Mouse (Mus musculus) thymus, adult 2 months (tissue): ENCODE data around the gene Tbc1d14. TPM values are rescaled to one million over a fixed set of nuclear protein-coding genes. Genes with fewer than 3 reads are reported as not detected.

ENCODE experiments used
- DNase-seq: peaks from one replicate; pipeline ENCODE4 v3.0.0; 2021
- H3K27ac ChIP-seq: fragments of 200-500 bp; 2 replicates; pipeline ENCODE4 v1.5.1; 2012; ENCODE audit warnings: low read length, control low read depth; ENCODE audit not compliant: control insufficient read depth, insufficient read depth
- H3K27me3 ChIP-seq: fragments of 200-500 bp; 2 replicates; pipeline ENCODE4 v1.6.1; 2012; ENCODE audit warnings: mild to moderate bottlenecking, low read length, moderate library complexity, mixed read lengths; ENCODE audit not compliant: control insufficient read depth, insufficient read depth
- H3K36me3 ChIP-seq: fragments of 200-500 bp; 2 replicates; pipeline ENCODE4 v1.6.1; 2012; ENCODE audit warnings: mild to moderate bottlenecking, low read length, moderate library complexity; ENCODE audit not compliant: control insufficient read depth, insufficient read depth
- H3K4me1 ChIP-seq: fragments of 200-500 bp; replicated peaks from 2 replicates; pipeline ENCODE4 v1.6.1; 2012; ENCODE audit warnings: low read length; ENCODE audit not compliant: control insufficient read depth, insufficient read depth
- H3K4me3 ChIP-seq: fragments of 200-500 bp; 2 replicates; pipeline ENCODE4 v1.5.1; 2012; ENCODE audit warnings: mild to moderate bottlenecking, low read length, control low read depth, moderate library complexity; ENCODE audit not compliant: control insufficient read depth, insufficient read depth
- CTCF ChIP-seq: fragments of 200-500 bp; IDR thresholded peaks from 2 replicates; pipeline ENCODE4 v1.5.1; 2012; ENCODE audit warnings: mild to moderate bottlenecking, control low read depth, low read length, moderate library complexity, borderline replicate concordance; ENCODE audit not compliant: control insufficient read depth, poor library complexity, insufficient read depth; ENCODE audit errors: extremely low read depth
- POLR2A ChIP-seq: fragments of 200-500 bp; IDR thresholded peaks from 2 replicates; pipeline ENCODE4 v1.6.1; 2012; ENCODE audit warnings: mild to moderate bottlenecking, low read length, control low read depth, moderate library complexity; ENCODE audit not compliant: control insufficient read depth, poor library complexity, insufficient read depth; ENCODE audit errors: extremely low read depth
- WGBS: fragments of 180-500 bp; shearing (Covaris S2); methylation state at CpG from one replicate; pipeline ENCODE4 v1.1.7; 2018; 5-methylcytosine and 5-hydroxymethylcytosine counted together
- polyA plus RNA-seq: library from polyadenylated mRNA; depleted of rRNA; stranded (reverse); fragments of >200 nt; gene quantifications from 2 replicates; pipeline ENCODE4 v1.2.3, GENCODE M21; 2012; rRNA removed

Tbc1d14 gene
- polyA plus RNA-seq, 1 experiment = 48.6 TPM

- H3K4me3 ChIP-seq = no peak overlapping the region
- no peaks in the 10 kb centered on the region for H3K36me3 ChIP-seq
- no peaks in the 10 kb centered on the region for H3K27me3 ChIP-seq
- DNase-seq = peak; percentile 41
- WGBS = 19% methylated on average over 9 of the region's 9 CpGs
- TF ChIP-seq POLR2A (no peak), CTCF (no peak)
- peak overlapping the region; percentile 28; the same call in 1 of the 2 replicates for H3K27ac ChIP-seq
- H3K4me1 ChIP-seq = peaks cover 34% of the 10 kb centered on the region
These were observed 146.7 kb downstream of the Tbc1d14 start for GRCm38 (mm10) chr5:36446166-36446890.

GRCm38 (mm10) chr5:36445028-36445427, 148.0 kb downstream of the Tbc1d14 start:
- Histone ChIP-seq H3K27me3 (no peaks in the 10 kb centered on the region), H3K4me1 (peaks cover 30% of the 10 kb centered on the region)
- DNase-seq = no peak

DNA sequence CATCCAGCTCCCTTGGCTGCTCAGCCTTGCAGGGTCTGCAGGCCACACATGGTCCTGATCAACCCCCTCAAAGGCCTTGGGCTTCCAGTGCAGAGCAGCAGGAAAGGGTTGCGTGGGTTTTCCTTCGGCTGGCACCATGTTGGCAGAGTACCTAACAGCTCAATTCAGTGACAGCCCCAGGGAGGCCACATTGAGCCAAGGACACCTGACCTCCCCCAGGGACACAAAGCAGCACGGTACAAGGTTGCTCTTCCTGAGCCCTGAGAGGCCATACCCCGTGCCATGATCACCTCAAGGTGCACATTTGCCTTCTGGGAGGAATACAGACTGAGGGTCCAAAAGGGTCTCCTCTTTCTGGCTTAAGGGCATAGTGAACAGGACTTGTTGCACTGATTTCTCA, 148.5 kb downstream of the Tbc1d14 start:
- H3K4me1 ChIP-seq = peaks cover 30% of the 10 kb centered on the region
- no peak for TF ChIP-seq CTCF
- no peak for TF ChIP-seq POLR2A
- DNase-seq = no peak
- WGBS = 75% methylated on average over 4 of the region's 4 CpGs
- H3K36me3 ChIP-seq = no peaks in the 10 kb centered on the region
- no peaks in the 10 kb centered on the region for H3K27me3 ChIP-seq
- no peak overlapping the region for H3K27ac ChIP-seq
- no peak overlapping the region for H3K4me3 ChIP-seq

More at GRCm38 (mm10) chr5:36445028-36445427, 148.0 kb downstream of the Tbc1d14 start:
- WGBS = 43% methylated on average over 8 of the region's 8 CpGs
- Histone ChIP-seq H3K4me3 (no peak overlapping the region), H3K27ac (no peak overlapping the region), H3K36me3 (no peaks in the 10 kb centered on the region)
- TF ChIP-seq POLR2A = no peak
- no peak for TF ChIP-seq CTCF

- no peak for DNase-seq
- H3K36me3 ChIP-seq = no peaks in the 10 kb centered on the region
- WGBS = 67% methylated on average over 3 of the region's 3 CpGs
- H3K27me3 ChIP-seq = no peaks in the 10 kb centered on the region
- H3K4me1 ChIP-seq = peaks cover 16% of the 10 kb centered on the region
- H3K27ac ChIP-seq = no peak overlapping the region
- no peak overlapping the region for H3K4me3 ChIP-seq
- TF ChIP-seq CTCF = no peak
- TF ChIP-seq POLR2A = no peak
These were observed 152.3 kb downstream of the Tbc1d14 start for GRCm38 (mm10) chr5:36440741-36441140.

Other genes starting within 250 kb of the Tbc1d14 start
- 5.7 TPM in 2 replicates for gene Sorcs2, start 195.1 kb downstream of the Tbc1d14 start, polyA plus RNA-seq
- 13.7 and 15.3 TPM in 2 replicates for gene Grpel1, start 128.3 kb downstream of the Tbc1d14 start, polyA plus RNA-seq
- 15.8 and 16.7 TPM in 2 replicates for gene Tada2b, start 109.0 kb downstream of the Tbc1d14 start, polyA plus RNA-seq
- gene Ccdc96, start 108.7 kb downstream of the Tbc1d14 start, polyA plus RNA-seq = 0.07 and 0.08 TPM in 2 replicates
- 22.9 and 26.8 TPM in 2 replicates for gene D5Ertd579e, start 102.7 kb upstream of the Tbc1d14 start, polyA plus RNA-seq
- gene Bloc1s4, start 155.4 kb upstream of the Tbc1d14 start, polyA plus RNA-seq = 30.9 and 37.8 TPM in 2 replicates
- 92.4 and 119 TPM in 2 replicates for gene Mrfap1, start 203.5 kb upstream of the Tbc1d14 start, polyA plus RNA-seq
- 76.3 and 78.1 TPM in 2 replicates for gene Man2b2, start 237.4 kb upstream of the Tbc1d14 start, polyA plus RNA-seq